Mouse (Mus musculus): ENCODE measurements around the gene Gm16181.

- no peak for TF ChIP-seq USF1 (IDR thresholded peaks at IDR 0.05; ENCODE audit: low read depth)
- no peak for TF ChIP-seq CTCF (IDR thresholded peaks at IDR 0.05; ENCODE audit: control insufficient read depth, insufficient read depth, insufficient read length)
Observed at GRCm38 (mm10) chr17:35197126-35197525, 23.5 kb upstream of the Gm16181 start.

Measured in C2C12 (cell line).